Mouse (Mus musculus) MN1 (cell line): ENCODE measurements around the gene Tm9sf4.

Source experiments
- DNase-seq: peaks from one replicate; pipeline ENCODE4 v3.0.0-alpha.2; 2016; ENCODE audit warnings: low spot score

Gene Tm9sf4

GRCm38 (mm10) chr2:153215421-153215820 lies 54.3 kb downstream of the Tm9sf4 start:
- no peak for DNase-seq

DNA sequence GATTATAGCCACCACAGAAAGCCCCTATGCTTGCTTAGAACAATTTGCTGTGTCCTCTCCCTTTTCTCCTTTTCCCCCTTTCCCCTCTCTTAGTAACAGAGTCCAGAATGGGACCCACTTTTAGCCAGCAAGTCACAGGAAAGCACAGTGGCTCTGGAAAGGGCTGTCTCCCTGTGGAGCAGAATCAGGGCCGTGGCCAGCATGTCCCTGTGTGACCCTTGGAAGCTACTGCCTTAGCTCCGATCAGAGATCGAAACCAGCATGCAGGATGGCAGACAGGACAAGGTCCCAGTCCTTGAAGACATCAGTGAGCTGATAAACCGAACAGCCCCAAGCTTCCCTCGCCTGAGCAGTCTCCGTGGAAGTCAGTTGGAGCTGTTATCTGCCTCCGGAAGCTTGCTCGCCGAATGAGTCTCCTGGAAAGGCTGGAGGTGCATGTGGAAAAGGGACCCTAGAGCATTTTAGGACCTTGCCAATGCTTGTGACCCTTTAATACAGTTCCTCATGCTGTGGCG lies 56.8 kb downstream of the Tm9sf4 start:
- DNase-seq = no peak

GRCm38 (mm10) chr2:153218516-153218915 lies 57.4 kb downstream of the Tm9sf4 start:
- no peak for DNase-seq

DNA sequence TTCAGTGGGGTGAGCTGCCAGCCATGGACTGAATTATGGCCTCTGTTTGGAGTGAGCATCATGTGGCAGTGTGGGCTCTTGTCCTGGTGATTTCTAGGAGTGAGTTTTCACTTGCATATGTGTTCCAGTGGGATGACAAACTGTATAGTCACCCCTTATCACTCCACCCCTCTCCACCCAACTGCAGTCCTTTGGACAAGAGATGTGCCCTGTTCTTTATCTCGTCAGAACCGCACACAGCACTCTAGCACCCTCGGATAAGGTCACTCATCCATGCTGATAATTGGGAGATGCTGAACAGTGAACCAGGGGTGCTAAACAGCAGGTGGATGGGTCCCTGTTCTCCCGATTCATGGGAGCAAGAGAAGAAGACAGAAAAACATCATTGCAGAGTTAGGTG lies 60.5 kb downstream of the Tm9sf4 start:
- no peak for DNase-seq

DNA sequence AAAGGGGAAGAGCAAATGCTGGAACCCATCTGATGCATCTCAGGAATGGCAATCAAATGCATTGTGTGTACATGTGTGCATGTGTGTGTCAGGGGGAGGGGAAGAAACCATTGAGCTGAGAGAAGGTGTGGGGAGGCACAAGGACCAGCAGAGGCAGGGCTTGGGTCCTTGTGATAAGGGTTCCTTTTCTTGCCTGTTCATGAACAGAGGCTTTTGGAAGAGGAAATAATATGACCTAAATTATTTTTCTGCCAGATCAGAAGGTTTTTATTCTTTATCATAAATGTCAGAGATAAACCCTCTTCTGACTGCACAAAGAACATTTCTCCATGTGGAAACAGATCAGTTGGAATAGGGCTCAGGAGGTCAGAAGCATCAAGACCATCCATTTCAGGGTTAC lies 61.0 kb downstream of the Tm9sf4 start:
- no peak for DNase-seq

GRCm38 (mm10) chr2:153222566-153222965 lies 61.5 kb downstream of the Tm9sf4 start:
- no peak for DNase-seq

GRCm38 (mm10) chr2:153224946-153225594 lies 64.0 kb downstream of the Tm9sf4 start, which contains the start of gene Tspyl3:
TSS of gene Tspyl3 (minus strand) at chr2:153225441.
- no peak for DNase-seq

- DNase-seq = peak; percentile 50
These were observed 64.5 kb downstream of the Tm9sf4 start for GRCm38 (mm10) chr2:153225595-153225953.

- DNase-seq = no peak
These were observed 66.9 kb downstream of the Tm9sf4 start for GRCm38 (mm10) chr2:153227959-153228358.

GRCm38 (mm10) chr2:153228523-153228922 lies 67.4 kb downstream of the Tm9sf4 start:
- no peak for DNase-seq

DNA sequence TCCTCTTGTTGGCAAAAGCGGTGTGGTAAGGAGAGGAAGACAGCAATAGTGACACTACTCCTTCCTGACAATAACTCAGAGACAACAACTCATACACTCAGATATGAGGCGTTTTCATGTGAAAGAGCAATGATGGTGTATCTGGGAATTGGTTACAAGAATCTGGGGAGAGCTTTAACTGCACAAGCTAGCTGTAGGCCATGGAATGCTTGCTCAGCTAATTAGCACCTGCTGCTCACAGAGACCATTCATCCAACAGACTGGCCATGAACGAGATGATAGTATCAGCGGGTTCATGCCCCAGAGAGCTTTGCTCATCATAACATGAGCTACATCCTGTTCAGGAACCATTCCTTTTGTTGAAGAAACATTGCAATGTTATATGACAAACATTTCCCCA lies 76.1 kb downstream of the Tm9sf4 start:
- no peak for DNase-seq

- DNase-seq = no peak
These were observed 76.8 kb downstream of the Tm9sf4 start for GRCm38 (mm10) chr2:153237891-153238290.

- no peak for DNase-seq
These were observed 77.3 kb downstream of the Tm9sf4 start for GRCm38 (mm10) chr2:153238406-153238805.

GRCm38 (mm10) chr2:153239021-153239859 lies 78.1 kb downstream of the Tm9sf4 start:
- no peak for DNase-seq

- peak; percentile 71 for DNase-seq
These were observed 78.9 kb downstream of the Tm9sf4 start for GRCm38 (mm10) chr2:153239860-153240480.

GRCm38 (mm10) chr2:153240701-153241235 lies 79.7 kb downstream of the Tm9sf4 start:
- peak; percentile 33 for DNase-seq

DNA sequence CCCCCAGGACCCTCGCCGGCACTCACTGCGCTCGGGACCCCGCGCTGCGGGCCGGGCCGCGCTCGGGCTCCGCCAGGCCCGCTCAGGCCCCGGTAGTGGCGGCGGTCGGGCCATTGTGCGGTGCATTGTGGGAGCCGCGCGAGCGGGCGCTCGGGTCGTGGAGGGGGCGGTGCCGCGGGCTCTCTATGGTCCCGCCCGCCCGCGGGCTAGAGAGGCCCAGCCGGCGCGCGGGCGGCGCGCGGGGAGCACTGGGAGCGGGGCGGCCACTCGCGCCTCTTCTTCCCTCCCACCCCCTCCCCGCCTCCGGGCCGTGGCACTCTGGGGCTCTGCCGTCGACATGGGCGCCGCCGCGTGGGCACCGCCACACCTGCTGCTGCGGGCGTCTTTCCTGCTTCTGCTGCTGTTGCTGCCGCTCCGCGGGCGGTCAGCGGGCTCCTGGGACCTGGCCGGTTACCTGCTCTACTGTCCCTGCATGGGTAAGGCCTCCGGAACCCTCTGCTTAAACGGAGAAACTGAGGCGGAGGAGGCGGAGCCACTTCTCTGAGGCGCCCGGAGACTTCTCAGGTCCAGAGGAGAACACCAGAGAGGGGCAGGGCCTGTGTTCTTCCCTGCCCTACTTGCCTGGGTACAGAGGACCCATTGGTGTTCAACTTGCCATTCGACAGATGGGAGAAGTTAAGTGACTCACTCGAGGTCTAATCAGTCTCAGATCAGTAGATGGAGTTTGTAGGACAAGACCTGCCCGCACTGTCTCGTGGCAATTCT lies 80.3 kb downstream of the Tm9sf4 start, which contains the start of the genes Plagl2 and Pofut1:
TSS of gene Plagl2 (minus strand) at position 177 of the 765 bp plus-strand sequence.
TSS of gene Pofut1 (plus strand) at position 284 of the 765 bp plus-strand sequence.
- peak; percentile 91 for DNase-seq

DNA sequence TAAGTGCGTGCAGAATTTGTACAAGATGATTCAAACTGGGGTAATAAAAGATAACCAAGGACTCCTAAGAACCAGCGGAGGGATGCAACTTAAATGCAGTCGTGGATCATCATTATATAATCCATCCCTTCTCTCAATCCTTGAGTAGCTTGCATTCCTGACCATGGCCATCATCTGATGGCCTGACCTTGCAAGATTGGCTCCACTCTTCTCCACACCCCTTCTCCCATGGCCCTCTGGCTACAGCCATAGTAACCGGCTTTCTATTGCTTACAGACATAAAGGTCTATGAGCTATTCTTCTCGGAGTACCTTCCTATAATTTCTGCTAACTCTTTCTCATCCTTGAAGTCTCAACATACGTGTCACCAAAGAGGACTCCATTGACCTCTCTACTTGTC lies 81.1 kb downstream of the Tm9sf4 start:
- no peak for DNase-seq

DNA sequence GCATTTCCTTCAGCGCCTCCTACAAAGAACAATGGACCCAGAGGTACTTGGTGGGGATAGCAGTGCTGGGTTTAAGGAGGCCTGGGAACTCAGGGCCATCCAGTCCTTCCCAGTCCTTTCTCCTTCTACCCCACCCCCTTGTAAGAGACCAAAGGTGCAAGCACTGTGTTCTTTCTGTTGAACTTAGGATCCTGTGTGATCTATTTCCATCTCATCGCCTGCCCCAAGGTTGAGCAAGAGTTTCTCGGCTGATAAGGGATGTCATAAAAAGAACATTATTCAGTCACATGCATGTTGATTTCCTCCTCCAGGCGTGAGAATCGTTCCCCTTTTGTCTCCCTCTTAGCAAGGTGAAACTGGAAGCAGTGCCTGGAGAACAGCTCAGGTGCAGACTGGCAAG lies 88.6 kb downstream of the Tm9sf4 start:
- DNase-seq = no peak

DNA sequence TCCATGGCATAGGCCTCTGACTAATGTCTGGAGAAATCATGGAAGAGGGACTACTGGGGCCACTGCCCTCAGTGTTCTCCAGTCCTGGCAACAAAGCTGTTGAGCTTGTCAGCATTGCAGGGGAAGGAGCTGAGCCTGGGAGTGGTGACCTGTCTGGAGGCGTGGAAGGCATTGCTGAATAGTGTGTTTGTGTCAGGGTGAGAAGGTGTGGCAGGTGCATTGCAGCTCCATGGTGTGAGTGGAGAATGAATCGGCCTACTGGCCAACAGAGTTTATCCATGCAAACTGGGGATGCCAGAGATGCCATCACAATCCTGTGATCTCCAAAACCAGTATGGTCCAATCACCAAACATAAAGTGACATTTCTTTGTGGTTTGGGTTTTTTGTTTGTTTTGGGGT lies 95.5 kb downstream of the Tm9sf4 start:
- DNase-seq = no peak

DNA sequence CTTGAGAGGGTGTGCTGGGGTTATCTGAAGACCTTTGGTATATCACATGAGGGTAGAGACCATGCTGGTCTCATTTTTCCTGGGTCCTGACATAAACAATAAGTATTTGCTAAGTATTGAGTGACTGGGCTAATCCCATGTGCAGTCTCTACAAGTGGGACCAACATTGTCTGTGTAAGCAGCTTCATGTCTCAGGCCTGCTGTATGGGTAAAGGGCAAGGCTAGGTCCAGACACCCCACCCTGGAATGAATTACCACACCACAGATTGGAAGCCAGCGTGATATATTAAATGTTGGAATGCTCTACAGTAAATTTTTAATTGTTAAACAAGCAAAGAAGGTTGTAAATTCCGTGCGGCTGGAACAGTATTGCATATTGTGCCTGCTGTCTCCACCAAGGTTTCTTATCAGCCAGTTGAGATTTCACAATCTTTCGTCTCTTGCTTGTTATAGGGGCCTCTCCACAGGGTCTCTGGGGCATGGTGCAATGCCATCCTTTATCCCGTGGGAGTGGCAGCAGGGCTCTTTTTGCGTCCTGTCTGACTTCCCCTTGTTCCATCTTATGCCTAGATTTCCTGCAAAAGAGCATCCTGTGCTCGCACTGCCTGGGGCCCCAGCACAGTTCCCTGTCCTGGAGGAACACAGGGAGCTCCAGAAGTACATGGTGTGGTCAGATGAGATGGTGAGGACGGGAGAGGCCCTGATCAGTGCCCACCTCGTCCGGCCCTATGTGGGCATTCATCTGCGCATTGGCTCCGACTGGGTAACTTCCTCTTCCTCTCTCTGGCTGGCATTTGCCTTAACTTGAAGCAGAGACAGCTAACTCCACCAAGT lies 98.1 kb downstream of the Tm9sf4 start:
- no peak for DNase-seq
